Mouse (Mus musculus) olfactory bulb, adult 2 months (tissue): ENCODE measurements around the gene Haghl.
"Not testable (repeated sequence)": the region's sequence is repeated elsewhere in the genome, so short reads cannot be mapped to it uniquely, and the experiment has no call there.

Experiments
- CTCF ChIP-seq: fragments of 200-500 bp; IDR thresholded peaks from 2 replicates; pipeline ENCODE4 v1.5.1; 2012; ENCODE audit warnings: low read depth, mild to moderate bottlenecking, low read length, moderate library complexity; ENCODE audit not compliant: insufficient read depth
- POLR2A ChIP-seq: fragments of 200-500 bp; IDR thresholded peaks from 2 replicates; pipeline ENCODE4 v1.6.1; 2012; ENCODE audit warnings: mild to moderate bottlenecking, low read depth, low read length, moderate library complexity; ENCODE audit not compliant: insufficient read depth

GRCm38 (mm10) chr17:25741471-25741870 is 44.0 kb downstream of the Haghl start:
- TF ChIP-seq POLR2A, CTCF: not testable (repeated sequence)
